Mouse (Mus musculus) forebrain, embryonic 13.5 days (tissue): ENCODE data around the gene Cyct. TPM values are rescaled to one million over a fixed set of nuclear protein-coding genes. Genes with fewer than 3 reads are reported as not detected.
A peak's percentile ranks its signal among the peaks of the same experiment; 100 is the strongest.

ENCODE experiments used
- ATAC-seq: fragments of 200-750 bp; cut with Nextera tagmentation; 2 replicates; pipeline ENCODE4 v1.8.0; 2017
- H3K27ac ChIP-seq: fragments of 300-500 bp; sonication (generic); 2 replicates; pipeline ENCODE4 v1.5.1; 2015; ENCODE audit warnings: inconsistent platforms, mild to moderate bottlenecking, moderate library complexity
- H3K27me3 ChIP-seq: fragments of 300-500 bp; sonication (generic); 2 replicates; pipeline ENCODE4 v1.6.1; 2015; ENCODE audit warnings: mild to moderate bottlenecking, inconsistent platforms
- H3K36me3 ChIP-seq: fragments of 300-500 bp; sonication (generic); 2 replicates; pipeline ENCODE4 v1.6.1; 2015; ENCODE audit warnings: mild to moderate bottlenecking, inconsistent platforms; ENCODE audit not compliant: poor library complexity, severe bottlenecking
- H3K4me1 ChIP-seq: fragments of 300-500 bp; sonication (generic); 2 replicates; pipeline ENCODE4 v1.6.1; 2015; ENCODE audit warnings: inconsistent platforms
- H3K4me2 ChIP-seq: fragments of 300-500 bp; sonication (generic); 2 replicates; pipeline ENCODE4 v1.6.1; 2015; ENCODE audit warnings: inconsistent platforms, mild to moderate bottlenecking, moderate library complexity
- H3K4me3 ChIP-seq: fragments of 300-500 bp; sonication (generic); 2 replicates; pipeline ENCODE4 v1.5.1; 2015; ENCODE audit warnings: mild to moderate bottlenecking, inconsistent platforms
- H3K9ac ChIP-seq: fragments of 300-500 bp; sonication (generic); 2 replicates; pipeline ENCODE4 v1.6.1; 2015; ENCODE audit warnings: mild to moderate bottlenecking, inconsistent platforms
- H3K9me3 ChIP-seq: fragments of 300-500 bp; sonication (generic); replicated peaks from 2 replicates; pipeline ENCODE4 v1.6.1; 2016; ENCODE audit warnings: inconsistent platforms
- WGBS: fragments of 180-500 bp; shearing (Covaris S2); methylation state at CpG from one replicate; pipeline ENCODE4 v1.1.7; 2015; 5-methylcytosine and 5-hydroxymethylcytosine counted together
- polyA plus RNA-seq: library from polyadenylated mRNA; unstranded; fragments of >200 nt; fragmentation: Nextera tagmentation; extraction: Ambion mirVana; gene quantifications from 2 replicates; pipeline ENCODE4 v1.2.1, GENCODE M21; 2015

Cyct gene
- polyA plus RNA-seq, 1 experiment from 2014 or later = not detected

- peaks cover 31% of the 10 kb centered on the region for H3K36me3 ChIP-seq
- ATAC-seq = peak; percentile 93
- H3K4me3 ChIP-seq = peak within 1 kb of the TSS; percentile 96
- peaks cover 13% of the 10 kb centered on the region for H3K4me1 ChIP-seq
- WGBS = under 1% methylated on average over 61 of the region's 61 CpGs
- no peaks in the 10 kb centered on the region for H3K9me3 ChIP-seq
- H3K27ac ChIP-seq = peak within 1 kb of the TSS; percentile 69
- H3K4me2 ChIP-seq = peak within 1 kb of the TSS; percentile 95
- H3K9ac ChIP-seq = peak within 1 kb of the TSS; percentile 92
- H3K27me3 ChIP-seq = no peaks in the 10 kb centered on the region
These were observed 9.8 kb upstream of the Cyct start, which contains the start of gene Rbm45 for GRCm38 (mm10) chr2:76369821-76370655. TSS of gene Rbm45 (plus strand) at chr2:76369984.

DNA sequence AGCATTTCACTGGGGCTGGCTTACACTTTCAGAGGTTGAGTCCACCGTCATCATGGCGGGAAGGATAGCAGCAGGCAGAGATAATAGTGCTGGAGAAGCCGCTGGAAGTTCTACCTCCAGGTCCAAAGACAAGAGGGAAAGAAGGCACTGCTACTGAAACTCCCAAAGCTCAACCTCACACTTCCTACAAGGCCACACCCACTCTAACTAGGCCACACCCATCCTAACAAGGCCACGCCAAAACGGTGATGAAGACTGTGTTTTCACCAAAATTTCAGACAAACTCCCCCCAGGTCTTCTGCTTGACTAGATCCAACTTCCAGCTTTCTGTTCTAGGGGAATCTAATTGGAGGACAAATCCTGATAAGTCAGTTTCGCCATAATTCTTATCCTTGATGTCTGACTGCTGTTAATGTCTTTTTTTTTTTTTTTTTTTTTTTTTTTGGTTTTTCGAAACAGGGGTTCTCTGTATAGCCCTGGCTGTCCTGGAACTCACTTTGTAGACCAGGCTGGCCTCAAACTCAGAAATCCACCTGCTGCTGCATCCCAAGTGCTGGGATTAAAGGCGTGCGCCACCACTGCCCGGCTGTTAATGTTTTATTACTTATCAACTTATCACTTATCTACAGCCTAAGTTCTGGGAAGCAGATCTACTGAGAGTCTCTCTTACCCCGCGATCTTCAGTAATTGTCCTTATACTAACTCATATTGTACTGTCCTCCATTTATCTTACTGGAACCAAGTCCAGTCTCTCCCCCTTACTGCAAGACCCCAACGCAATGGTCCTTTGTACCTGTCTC lies 8.8 kb upstream of the Cyct start:
- H3K9ac ChIP-seq = no peak overlapping the region
- WGBS = 75% methylated on average over 13 of the region's 13 CpGs
- no peaks in the 10 kb centered on the region for H3K9me3 ChIP-seq
- no peak overlapping the region; the same call in 1 of the 2 replicates for H3K27ac ChIP-seq
- H3K27me3 ChIP-seq = no peaks in the 10 kb centered on the region
- H3K4me3 ChIP-seq = no peak overlapping the region; the same call in 1 of the 2 replicates
- peaks cover 13% of the 10 kb centered on the region for H3K4me1 ChIP-seq
- H3K4me2 ChIP-seq = no peak overlapping the region
- peaks cover 24% of the 10 kb centered on the region for H3K36me3 ChIP-seq
- ATAC-seq = peak; percentile 14; the same call in 1 of the 2 replicates

DNA sequence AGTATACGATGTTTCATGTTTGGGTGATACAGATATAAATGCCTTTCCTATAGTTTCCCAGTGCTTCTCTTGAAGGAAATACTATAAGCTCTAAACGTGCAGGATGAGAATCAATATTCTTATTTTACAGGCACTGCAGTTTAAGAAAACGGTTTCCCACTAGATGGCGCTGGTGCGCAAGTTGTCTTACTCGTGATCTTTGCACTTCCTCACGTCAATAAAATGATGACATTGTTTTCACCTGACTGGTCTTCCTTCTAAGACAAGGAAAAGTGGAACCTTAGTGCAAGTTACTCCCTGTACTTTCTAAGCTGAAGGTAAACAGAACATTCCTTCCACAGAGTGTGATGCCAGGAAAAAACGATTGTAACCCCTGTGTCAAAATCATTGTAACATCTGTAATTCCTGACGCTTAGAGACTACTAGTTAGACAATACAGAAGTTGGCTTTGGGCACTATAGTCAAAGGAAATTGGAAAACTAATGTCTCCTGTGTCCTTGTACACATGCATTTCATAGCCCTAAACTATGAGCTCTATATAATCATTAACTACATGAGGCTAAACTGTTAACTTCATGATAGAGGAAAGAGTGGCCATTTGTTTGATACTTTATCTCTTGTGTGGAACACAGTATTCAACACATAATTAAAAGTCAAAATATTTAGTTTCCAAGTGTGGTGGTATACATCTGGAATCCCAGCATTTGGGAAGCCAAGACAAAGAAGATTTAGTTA lies 7.1 kb upstream of the Cyct start:
- Histone ChIP-seq H3K27ac (no peak overlapping the region), H3K4me3 (no peak overlapping the region), H3K9me3 (no peaks in the 10 kb centered on the region), H3K9ac (no peak overlapping the region), H3K36me3 (peaks cover 9% of the 10 kb centered on the region; the same call in 1 of the 2 replicates), H3K27me3 (no peaks in the 10 kb centered on the region), H3K4me1 (peaks cover 13% of the 10 kb centered on the region), H3K4me2 (no peak overlapping the region)
- WGBS = 19% methylated on average over 9 of the region's 9 CpGs
- no peak for ATAC-seq

DNA sequence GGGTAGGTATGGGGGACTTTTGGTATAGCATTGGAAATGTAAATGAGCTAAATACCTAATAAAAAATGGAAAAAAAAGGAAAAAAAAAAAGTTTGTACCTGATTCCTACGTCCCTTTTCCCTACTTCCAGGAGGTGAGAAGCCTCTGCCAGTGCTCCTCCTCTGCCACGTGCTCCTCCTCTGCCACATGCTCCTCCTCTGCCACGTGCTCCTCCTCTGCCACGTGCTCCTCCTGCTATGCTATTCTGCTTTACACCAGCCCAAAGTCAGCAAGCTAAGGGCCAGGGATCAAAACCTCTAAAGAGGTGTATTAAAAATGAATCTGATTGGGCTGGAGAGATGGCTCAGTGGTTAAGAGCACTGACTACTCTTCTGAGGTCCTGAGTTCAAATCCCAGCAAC lies 5.6 kb upstream of the Cyct start:
- Histone ChIP-seq H3K27me3 (no peaks in the 10 kb centered on the region), H3K9ac (no peak overlapping the region), H3K36me3 (no peaks in the 10 kb centered on the region), H3K9me3 (no peaks in the 10 kb centered on the region), H3K27ac (no peak overlapping the region), H3K4me3 (no peak overlapping the region), H3K4me1 (peaks cover 4% of the 10 kb centered on the region), H3K4me2 (no peak overlapping the region)
- no peak for ATAC-seq
- 81% methylated on average over 4 of the region's 4 CpGs for WGBS

DNA sequence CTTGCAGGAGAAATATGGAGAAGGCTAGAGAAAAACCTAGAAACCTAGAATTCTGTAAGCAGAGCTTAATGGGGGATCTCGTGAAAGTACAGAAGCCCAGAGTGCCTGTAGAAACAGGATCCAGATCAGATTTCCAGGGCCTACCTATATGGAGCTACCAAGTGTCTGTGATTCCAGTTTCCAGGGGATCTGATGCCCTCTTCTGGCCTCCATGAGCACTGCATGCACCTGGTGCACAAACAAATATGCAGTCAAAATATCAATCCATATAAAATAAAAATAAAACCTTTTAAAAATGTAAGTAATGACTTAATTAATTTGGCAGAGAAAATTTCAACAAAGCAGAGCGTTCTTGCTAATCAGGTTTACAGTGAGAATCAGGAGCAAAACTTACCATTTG lies 1.9 kb upstream of the Cyct start:
- ATAC-seq = no peak
- H3K36me3 ChIP-seq = no peaks in the 10 kb centered on the region
- H3K4me3 ChIP-seq = no peak overlapping the region
- H3K27ac ChIP-seq = no peak overlapping the region
- no peaks in the 10 kb centered on the region for H3K9me3 ChIP-seq
- no peak overlapping the region for H3K4me2 ChIP-seq
- H3K27me3 ChIP-seq = no peaks in the 10 kb centered on the region
- H3K4me1 ChIP-seq = no peaks in the 10 kb centered on the region
- WGBS = 58% methylated on average over 2 of the region's 2 CpGs
- no peak overlapping the region for H3K9ac ChIP-seq

DNA sequence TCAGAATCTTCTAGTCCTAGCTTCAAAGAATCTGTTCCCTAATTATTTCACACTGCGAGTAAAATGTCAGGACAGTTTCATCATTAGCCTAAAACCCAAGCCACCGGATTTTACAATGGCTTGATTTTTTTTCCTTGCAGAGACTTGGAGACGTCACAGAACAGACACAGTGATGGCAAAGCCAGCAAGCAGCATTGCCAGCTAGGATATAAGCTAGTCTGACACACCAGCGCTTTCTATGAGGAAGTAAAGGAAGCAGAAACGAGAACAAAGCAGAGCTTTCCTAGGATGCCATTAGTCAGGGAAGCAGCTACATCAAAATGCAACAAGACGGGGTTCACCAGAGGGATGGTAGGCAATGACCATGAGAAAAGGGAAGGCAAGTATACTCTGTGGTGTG lies 12.4 kb downstream of the Cyct start:
- H3K4me1 ChIP-seq = no peaks in the 10 kb centered on the region
- no peaks in the 10 kb centered on the region for H3K36me3 ChIP-seq
- 56% methylated on average over 6 of the region's 6 CpGs for WGBS
- H3K4me2 ChIP-seq = no peak overlapping the region
- H3K9ac ChIP-seq = no peak overlapping the region
- no peaks in the 10 kb centered on the region for H3K27me3 ChIP-seq
- no peaks in the 10 kb centered on the region for H3K9me3 ChIP-seq
- H3K4me3 ChIP-seq = no peak overlapping the region
- 0 out of 2 replicates have a peak, but pooled peaks have one; percentile 16 for ATAC-seq
- no peak overlapping the region for H3K27ac ChIP-seq

GRCm38 (mm10) chr2:76342146-76342545 lies 18.1 kb downstream of the Cyct start:
- WGBS = 88% methylated on average over 9 of the region's 9 CpGs
- no peak overlapping the region for H3K9ac ChIP-seq
- H3K4me1 ChIP-seq = peaks cover 9% of the 10 kb centered on the region
- no peak for ATAC-seq
- peaks cover 22% of the 10 kb centered on the region for H3K27me3 ChIP-seq
- no peak overlapping the region for H3K27ac ChIP-seq
- no peaks in the 10 kb centered on the region for H3K9me3 ChIP-seq
- no peak overlapping the region for H3K4me3 ChIP-seq
- no peaks in the 10 kb centered on the region for H3K36me3 ChIP-seq
- no peak overlapping the region for H3K4me2 ChIP-seq

- no peaks in the 10 kb centered on the region for H3K9me3 ChIP-seq
These were observed 21.8 kb downstream of the Cyct start, which contains the start of gene Pde11a for GRCm38 (mm10) chr2:76338215-76339156. TSS of gene Pde11a (minus strand) at chr2:76338774.

DNA sequence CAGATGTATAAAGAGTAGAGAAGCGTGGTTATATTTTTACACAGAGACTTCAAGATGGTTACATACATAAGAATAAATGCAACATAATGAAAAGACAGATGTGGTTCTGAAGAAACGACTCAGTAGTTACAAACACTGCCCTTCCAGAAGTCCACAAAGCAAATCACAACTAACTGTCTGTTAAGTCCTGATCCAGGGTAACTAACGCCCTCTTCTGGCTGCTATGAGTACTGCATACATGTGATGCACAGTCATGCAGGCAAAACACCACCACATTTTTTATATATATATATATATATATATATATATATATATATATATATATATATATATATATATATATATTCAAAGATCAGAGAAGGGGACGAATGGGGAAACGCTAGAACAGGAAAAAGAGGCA lies 25.7 kb downstream of the Cyct start:
- peaks cover 32% of the 10 kb centered on the region for H3K27me3 ChIP-seq
- no peak overlapping the region for H3K27ac ChIP-seq
- no peaks in the 10 kb centered on the region for H3K9me3 ChIP-seq
- peaks cover 9% of the 10 kb centered on the region for H3K4me1 ChIP-seq
- no peak overlapping the region for H3K4me2 ChIP-seq
- 76% methylated on average over 5 of the region's 5 CpGs for WGBS
- no peaks in the 10 kb centered on the region for H3K36me3 ChIP-seq
- no peak overlapping the region for H3K9ac ChIP-seq
- ATAC-seq = no peak
- H3K4me3 ChIP-seq = no peak overlapping the region

More at GRCm38 (mm10) chr2:76338215-76339156, 21.8 kb downstream of the Cyct start, which contains the start of gene Pde11a:
- whole genome bisulfite sequencing = 21% methylated on average over 40 of the region's 41 CpGs
- H3K36me3 ChIP-seq = no peaks in the 10 kb centered on the region
- ATAC-seq = peak; percentile 75
- H3K4me2 ChIP-seq = peak within 1 kb of the TSS; percentile 95
- peaks cover 9% of the 10 kb centered on the region for H3K4me1 ChIP-seq
- H3K9ac ChIP-seq = peak within 1 kb of the TSS; percentile 65
- peaks cover 33% of the 10 kb centered on the region for H3K27me3 ChIP-seq
- no peak within 1 kb of the TSS for H3K27ac ChIP-seq
- peak within 1 kb of the TSS; percentile 49 for H3K4me3 ChIP-seq

- ATAC-seq = no peak
- 79% methylated on average over 11 of the region's 11 CpGs for WGBS
- H3K36me3 ChIP-seq = no peaks in the 10 kb centered on the region
- H3K4me2 ChIP-seq = no peak overlapping the region
- no peak overlapping the region for H3K9ac ChIP-seq
- no peak overlapping the region for H3K4me3 ChIP-seq
- H3K27ac ChIP-seq = no peak overlapping the region
- no peaks in the 10 kb centered on the region for H3K9me3 ChIP-seq
- 0 out of 2 replicates have a peak, but pooled peaks cover 11% of the 10 kb centered on the region for H3K27me3 ChIP-seq
- H3K4me1 ChIP-seq = no peaks in the 10 kb centered on the region
These were observed 28.0 kb downstream of the Cyct start for GRCm38 (mm10) chr2:76332161-76332805.
